Mouse (Mus musculus) brain, adult 2 months (tissue): ENCODE measurements around the gene Pbld2.
"Not testable (repeated sequence)": the region's sequence is repeated elsewhere in the genome, so short reads cannot be mapped to it uniquely, and the experiment has no call there.

Experiments
- DNase-seq: peaks from one replicate; pipeline ENCODE4 v3.0.0; 2011; ENCODE audit warnings: low read depth, low spot score

The Pbld2 gene

GRCm38 (mm10) chr10:63025491-63026011, 1.4 kb downstream of the Pbld2 start:
- DNase-seq = no peak

DNA sequence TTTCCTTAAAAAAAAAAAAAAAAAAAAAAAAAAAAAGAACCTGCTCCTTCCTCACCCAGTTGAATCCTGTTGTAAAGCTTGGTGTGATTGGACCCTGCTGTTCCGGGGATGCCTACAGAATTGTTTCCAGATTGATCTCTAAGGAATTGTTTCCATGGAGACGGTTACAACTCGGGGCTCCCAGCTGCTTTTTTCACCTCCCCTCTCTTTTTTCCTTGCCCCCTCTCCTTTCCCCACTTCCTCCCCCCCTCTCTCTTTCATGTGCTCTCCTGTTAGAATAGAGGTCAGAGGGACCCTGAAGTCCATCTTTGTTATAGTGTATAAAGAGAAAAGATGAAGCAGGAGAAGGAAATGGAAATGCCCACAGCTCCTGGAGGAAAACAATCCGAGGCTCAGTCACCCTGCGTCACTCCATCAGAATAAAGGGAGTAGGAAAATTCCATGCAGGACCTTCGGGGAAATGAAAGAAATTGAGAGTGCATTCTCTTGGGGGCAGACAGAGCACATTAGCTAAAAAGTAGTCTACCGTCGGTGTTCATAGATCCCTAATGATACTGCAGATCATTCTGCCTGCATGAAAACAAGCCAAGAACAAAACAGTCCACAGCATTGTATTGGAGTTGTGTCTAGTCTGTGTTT, 2.2 kb downstream of the Pbld2 start:
- peak; percentile 74 for DNase-seq

DNA sequence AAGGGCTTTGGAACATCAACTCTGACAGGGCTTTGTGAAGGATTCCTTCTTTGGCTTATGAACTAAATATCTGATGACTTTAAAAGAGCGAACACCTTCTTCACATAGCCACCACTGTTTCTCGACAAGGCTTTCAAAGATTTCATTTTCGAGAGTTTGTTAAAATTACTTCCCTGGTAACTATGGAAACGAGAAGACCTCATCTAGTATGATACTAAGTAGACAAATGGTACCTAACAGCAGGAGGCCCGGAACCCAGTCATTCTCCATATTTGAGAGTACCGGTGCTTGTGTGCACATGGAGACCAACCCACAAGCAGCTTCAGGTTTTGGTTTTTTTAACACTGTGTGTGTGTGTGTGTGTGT, 2.7 kb downstream of the Pbld2 start:
- peak; percentile 59 for DNase-seq

DNA sequence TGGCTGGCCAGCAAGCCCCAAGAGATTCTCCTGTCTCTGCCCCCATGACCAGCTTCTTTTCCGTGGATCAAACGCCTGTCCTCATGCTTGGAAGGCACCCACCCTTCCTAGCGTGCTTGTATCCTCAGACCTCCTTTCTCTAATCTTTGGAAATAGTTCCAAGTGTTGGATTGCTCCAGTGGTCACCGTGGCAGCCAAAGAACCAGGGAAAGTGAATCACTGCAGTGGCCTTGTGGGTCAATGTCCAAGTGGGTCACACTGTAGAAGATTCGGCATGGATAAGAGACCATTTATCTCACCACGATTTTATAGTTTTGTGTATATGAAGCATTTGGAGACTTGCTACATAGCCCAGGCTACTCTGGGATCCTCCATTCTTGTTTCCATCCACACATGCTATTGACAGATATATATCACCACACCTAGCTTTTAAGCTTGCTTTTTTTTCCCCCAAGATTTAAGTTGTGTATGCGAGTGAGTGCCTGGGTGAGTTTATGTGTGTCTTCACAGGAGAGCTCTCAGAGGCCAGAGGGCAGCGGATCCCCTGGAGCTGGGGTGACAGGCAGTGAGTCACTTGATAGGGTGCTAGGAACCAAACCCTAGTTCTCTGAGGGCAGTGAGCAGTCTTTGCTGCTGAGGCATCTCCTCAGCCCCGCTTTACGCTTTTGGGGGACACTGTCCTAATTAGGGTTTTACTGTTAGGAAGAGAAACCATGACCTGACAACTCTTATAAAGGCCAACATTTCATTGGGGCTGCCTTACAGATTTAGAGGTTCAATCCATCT, 3.5 kb downstream of the Pbld2 start:
- no peak for DNase-seq

DNA sequence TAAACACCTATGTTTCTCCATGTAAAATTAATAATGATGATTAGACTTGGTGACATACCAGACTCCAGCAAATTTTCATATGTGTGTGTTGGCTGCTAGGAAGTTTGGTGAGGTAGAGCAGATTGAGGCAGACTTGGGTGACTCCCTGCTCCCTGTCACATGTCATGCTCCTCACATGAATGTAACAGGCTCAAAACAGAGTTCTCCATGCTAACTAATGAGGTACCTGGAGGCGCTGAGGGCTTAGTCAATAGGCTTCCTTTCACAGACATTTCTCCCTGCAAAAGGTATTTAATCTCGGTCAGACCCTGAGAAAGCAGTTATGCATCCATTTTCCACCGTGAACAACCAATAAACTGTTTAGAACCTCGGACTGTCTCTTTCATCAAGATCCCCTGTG, 4.3 kb downstream of the Pbld2 start:
- no peak for DNase-seq

DNA sequence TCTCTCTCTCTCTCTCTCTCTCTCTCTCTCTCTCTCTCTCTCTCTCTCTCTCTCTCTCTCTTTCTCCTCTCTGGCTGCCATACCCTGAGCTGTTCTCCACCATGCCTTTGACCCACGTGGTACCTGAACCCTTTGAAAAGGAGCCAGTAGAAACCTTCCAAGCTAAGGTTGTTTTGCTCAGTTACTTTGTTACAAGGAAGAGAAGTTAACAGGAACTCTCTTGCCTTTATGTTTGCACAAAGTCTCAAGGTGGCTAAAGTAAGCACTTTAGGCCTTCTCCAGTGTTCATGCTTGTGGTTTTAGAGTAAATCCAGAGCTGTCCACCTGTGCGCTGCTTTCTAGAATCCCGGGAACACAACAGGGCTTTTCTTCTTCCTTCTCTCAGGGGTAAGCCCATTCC, 8.2 kb downstream of the Pbld2 start:
- no peak for DNase-seq

DNA sequence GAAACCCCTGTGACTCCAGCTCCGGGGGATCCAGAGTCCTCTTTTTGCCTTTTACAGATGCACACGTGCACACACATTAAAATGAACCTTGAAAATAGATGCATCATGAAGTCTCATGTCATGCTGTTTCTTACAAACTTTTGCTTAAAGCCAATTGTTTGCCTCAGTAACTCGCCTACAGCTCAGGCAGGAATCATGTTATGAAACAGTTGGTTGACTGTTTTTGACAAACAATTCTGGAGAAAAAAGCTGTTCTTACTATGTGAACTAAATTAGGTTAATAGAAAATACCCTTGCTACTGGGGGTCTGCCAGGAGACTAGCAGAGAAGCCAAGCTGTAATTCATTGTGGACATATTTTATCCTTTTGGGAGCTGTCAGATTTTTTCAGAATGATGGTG, 8.8 kb downstream of the Pbld2 start:
- DNase-seq = no peak

- DNase-seq = no peak
These were observed 14.6 kb downstream of the Pbld2 start for GRCm38 (mm10) chr10:63038571-63039320.

DNA sequence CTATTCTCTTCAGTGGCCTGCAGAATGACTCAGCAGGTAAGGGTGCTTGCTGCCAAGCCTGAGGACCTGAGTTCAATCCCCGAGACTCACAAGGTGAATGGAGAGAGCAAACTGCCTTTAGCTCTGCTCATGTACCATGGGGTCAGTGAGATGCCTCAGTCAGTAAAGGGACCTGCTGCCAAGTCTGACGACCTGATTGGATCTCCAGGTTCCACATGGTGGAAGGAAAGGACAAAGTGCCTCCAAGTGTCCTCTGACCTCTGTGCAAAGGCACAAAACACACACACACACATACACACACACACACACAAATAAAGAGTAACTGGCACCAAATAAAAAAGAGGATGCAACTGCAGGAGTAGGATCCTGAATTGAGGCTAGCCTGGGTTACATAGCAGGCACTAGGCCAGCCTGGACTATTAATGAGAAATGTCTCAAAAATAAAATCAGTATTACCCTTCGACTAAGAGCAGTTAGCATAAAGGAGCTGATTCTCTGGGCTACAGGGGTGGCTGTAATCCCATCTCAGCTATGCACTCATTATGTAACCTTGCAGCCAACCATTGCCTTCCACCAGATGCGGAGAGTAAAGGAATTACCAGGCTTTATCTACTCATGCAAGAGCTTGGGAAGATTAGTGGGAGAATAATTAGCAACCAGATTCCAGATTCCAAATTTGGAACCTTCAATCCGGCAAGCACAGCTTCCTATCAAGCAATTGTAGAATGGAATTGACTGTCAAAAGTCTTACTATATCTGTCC, 15.9 kb downstream of the Pbld2 start:
- peak; percentile 44 for DNase-seq

GRCm38 (mm10) chr10:63043154-63043553, 19.0 kb downstream of the Pbld2 start:
- DNase-seq = no peak

- no peak for DNase-seq
These were observed 23.6 kb downstream of the Pbld2 start for GRCm38 (mm10) chr10:63047751-63048150.

GRCm38 (mm10) chr10:63049106-63049505, 25.0 kb downstream of the Pbld2 start:
- DNase-seq = no peak

GRCm38 (mm10) chr10:63051267-63051666, 27.2 kb downstream of the Pbld2 start:
- no peak for DNase-seq

- DNase-seq = no peak
These were observed 27.9 kb downstream of the Pbld2 start for GRCm38 (mm10) chr10:63052011-63052410.

DNA sequence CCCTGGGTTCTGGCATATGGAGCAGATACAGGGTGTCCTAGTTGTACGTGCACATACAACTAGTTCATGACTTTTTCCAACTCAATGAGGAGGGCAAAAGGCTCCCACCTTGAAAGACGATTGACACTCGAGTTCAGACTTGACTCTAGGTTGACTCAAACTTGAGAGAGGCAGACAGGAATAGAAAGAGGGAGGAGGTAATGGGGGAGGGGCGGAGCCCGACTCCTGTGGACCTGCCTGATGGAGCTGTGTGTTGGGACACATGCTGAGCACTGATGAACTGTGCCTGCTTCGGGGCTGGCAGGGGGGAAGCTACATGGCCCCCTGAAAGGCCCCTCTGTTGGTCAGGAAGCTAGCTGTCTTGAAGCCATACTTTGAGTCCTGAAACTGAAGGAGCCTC, 28.9 kb downstream of the Pbld2 start:
- DNase-seq = no peak

GRCm38 (mm10) chr10:63054071-63054470, 30.0 kb downstream of the Pbld2 start:
- DNase-seq = not testable (repeated sequence)

- no peak for DNase-seq
These were observed 30.5 kb downstream of the Pbld2 start for GRCm38 (mm10) chr10:63054586-63054985.

DNA sequence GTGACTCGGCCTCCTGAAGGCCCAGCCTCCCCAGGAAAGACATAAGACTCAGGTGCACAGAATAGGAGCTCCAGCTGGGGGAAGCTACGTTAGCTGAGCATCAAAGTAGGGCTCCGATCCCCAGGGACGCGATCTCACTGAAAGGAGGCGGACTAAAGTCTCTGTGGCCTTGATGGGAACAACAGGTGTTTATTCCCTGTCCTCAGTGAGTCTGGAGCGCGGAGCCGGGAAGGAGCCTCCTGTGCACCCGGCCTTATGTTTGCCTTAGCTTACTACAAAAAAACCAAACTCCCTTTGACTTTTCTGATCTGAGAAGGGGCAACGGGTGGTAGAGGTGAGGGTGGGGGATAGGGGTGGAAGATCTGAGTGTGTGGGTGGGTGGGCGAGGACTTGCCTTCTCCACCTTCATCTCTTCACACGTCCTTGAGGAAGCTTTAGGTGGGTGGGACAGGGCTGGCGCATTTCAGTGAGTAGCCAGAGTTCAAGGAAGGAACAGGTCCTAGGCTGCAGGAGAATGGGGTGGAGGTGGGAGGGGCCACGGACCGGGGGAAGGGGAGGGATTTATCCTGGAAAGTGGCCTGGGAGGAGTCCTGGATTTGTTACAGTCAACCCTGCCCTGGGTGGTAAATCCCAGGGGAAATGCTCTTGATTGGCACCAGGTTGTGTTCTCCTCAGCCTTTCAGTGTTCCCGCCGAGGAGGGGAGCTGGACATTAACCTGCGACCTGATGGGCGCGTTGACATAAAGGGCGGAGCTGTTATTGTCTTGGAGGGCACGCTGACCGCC, 33.0 kb downstream of the Pbld2 start:
- no peak for DNase-seq

- DNase-seq = no peak
These were observed 35.7 kb downstream of the Pbld2 start, which contains the start of gene Pbld1 for GRCm38 (mm10) chr10:63059862-63060261. TSS of gene Pbld1 (plus strand) at chr10:63060162.

GRCm38 (mm10) chr10:63060406-63060805, 36.3 kb downstream of the Pbld2 start:
- no peak for DNase-seq

- DNase-seq = no peak
These were observed 37.2 kb downstream of the Pbld2 start for GRCm38 (mm10) chr10:63061266-63061665.
